In the genomic region with DNA sequence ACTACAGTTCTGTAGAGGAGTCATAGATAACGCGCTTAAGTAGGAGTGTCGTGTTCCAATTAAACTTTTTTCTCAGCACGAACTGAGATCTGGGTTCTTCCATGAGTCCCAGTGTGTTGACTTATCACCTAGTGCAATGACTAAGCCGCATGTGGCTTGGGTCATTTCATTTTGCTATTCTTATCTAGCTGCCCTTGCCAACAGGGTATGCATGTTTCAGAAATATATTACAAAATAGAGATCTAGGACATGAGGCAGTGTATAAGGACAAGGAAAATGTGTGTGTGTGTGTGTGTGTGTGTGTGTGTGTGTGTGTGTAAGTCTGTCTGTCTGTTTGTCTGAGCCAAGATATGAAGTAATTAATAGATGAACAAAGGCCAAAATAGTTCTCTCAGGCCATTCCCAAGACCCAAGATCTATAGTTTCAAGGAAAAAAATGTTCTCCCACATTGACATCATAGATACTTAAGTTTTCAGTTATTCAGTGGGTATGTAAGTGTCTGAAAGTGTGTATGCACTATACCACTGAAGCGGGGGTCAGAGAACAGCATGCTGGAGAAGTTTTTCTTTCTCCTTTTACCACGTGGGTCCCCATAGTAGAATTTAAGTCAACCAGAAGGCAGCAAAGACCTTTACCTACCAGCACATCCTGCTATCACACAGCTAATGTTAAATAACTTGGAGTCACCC, we compare ENCODE assay signal across 9 mouse cellular contexts.
DNase-seq lines count a peak whose midpoint lies in the region; ATAC-seq and TF ChIP-seq lines count a peak whose summit lies in the region.
"Had no signal": no experiment of that assay in that cellular context is flagged by ENCODE, and none has a peak within 500 bp of the region (broad histone marks: within the 10 kb centered on the region; RNA-seq: fewer than 3 reads in every experiment).

No protein-coding gene starts in this region.

- H3K4me3 ChIP-seq in intestine, embryonic 16.5 days (ENCODE audit: low read length) = no peak overlapping the region
- no peak overlapping the region for H3K4me3 ChIP-seq in intestine, embryonic 15.5 days (replicated peaks)
- H3K4me3 ChIP-seq in forebrain, embryonic 10.5 days = no peak overlapping the region
- no peak overlapping the region for H3K4me3 ChIP-seq in hindbrain, postnatal 0 days (ENCODE audit: low read length)
- H3K4me3 ChIP-seq: embryonic facial prominence, embryonic 13.5 days had no signal

- H3K27ac ChIP-seq in intestine, embryonic 16.5 days (ENCODE audit: low read length) = 0 out of 2 replicates have a peak overlapping the region, but pooled peaks have one; percentile 32
- no peak overlapping the region for H3K27ac ChIP-seq in intestine, embryonic 15.5 days
- peak overlapping the region; percentile 67 for H3K27ac ChIP-seq in forebrain, embryonic 10.5 days
- 0 out of 2 replicates have a peak overlapping the region, but pooled peaks have one; percentile 20 for H3K27ac ChIP-seq in hindbrain, postnatal 0 days
- H3K27ac ChIP-seq: embryonic facial prominence, embryonic 13.5 days had no signal

- WGBS in intestine, embryonic 16.5 days = 80% methylated on average over 7 of the region's 7 CpGs
- WGBS in intestine, embryonic 15.5 days = 74% methylated on average over 7 of the region's 7 CpGs
- WGBS in forebrain, embryonic 10.5 days = 83% methylated on average over 7 of the region's 7 CpGs
- 78% methylated on average over 7 of the region's 7 CpGs for WGBS in hindbrain, postnatal 0 days

- H3K9me3 ChIP-seq in intestine, embryonic 16.5 days (ENCODE audit: control insufficient read depth, low read length) = no peaks in the 10 kb centered on the region
- H3K9me3 ChIP-seq in intestine, embryonic 15.5 days = no peaks in the 10 kb centered on the region
- no peaks in the 10 kb centered on the region for H3K9me3 ChIP-seq in forebrain, embryonic 10.5 days
- no peaks in the 10 kb centered on the region for H3K9me3 ChIP-seq in hindbrain, postnatal 0 days (ENCODE audit: low read length)
- H3K9me3 ChIP-seq: embryonic facial prominence, embryonic 13.5 days had no signal

- no peaks in the 10 kb centered on the region for H3K27me3 ChIP-seq in intestine, embryonic 16.5 days (replicated peaks; ENCODE audit: control insufficient read depth, insufficient read depth, low read length)
- no peaks in the 10 kb centered on the region for H3K27me3 ChIP-seq in intestine, embryonic 15.5 days (replicated peaks)
- H3K27me3 ChIP-seq in forebrain, embryonic 10.5 days (ENCODE audit: poor library complexity, severe bottlenecking) = no peaks in the 10 kb centered on the region
- H3K27me3 ChIP-seq in hindbrain, postnatal 0 days (ENCODE audit: insufficient read depth, low read length) = no peaks in the 10 kb centered on the region
- H3K27me3 ChIP-seq: embryonic facial prominence, embryonic 13.5 days had no signal

- H3K4me1 ChIP-seq in intestine, embryonic 16.5 days (ENCODE audit: control insufficient read depth, insufficient read depth, low read length) = peaks cover 5% of the 10 kb centered on the region; the same call in 1 of the 2 replicates
- H3K4me1 ChIP-seq in intestine, embryonic 15.5 days (replicated peaks) = 0 out of 2 replicates have a peak, but pooled peaks cover 3% of the 10 kb centered on the region
- H3K4me1 ChIP-seq in forebrain, embryonic 10.5 days = peaks cover 12% of the 10 kb centered on the region
- no peaks in the 10 kb centered on the region; the same call in 1 of the 2 replicates for H3K4me1 ChIP-seq in hindbrain, postnatal 0 days (ENCODE audit: insufficient read depth, low read length)
- H3K4me1 ChIP-seq: embryonic facial prominence, embryonic 13.5 days had no signal

- peak; percentile 72 for DNase-seq in adipocyte (ENCODE audit: low spot score)
- no peak for DNase-seq in forebrain, embryonic 10.5 days (ENCODE audit: extremely low spot score, low spot score)
- no peak for DNase-seq in hindbrain, postnatal 0 days (ENCODE audit: low spot score)
- no peak for DNase-seq in embryo, embryonic 9.5 days (ENCODE audit: extremely low spot score)
- no peak for DNase-seq in cerebellum, adult 18-20 months
- DNase-seq: right cerebral cortex, postnatal 4 days had no signal

- no peak overlapping the region for H3K4me2 ChIP-seq in intestine, embryonic 16.5 days (ENCODE audit: low read depth, low read length)
- no peak overlapping the region for H3K4me2 ChIP-seq in intestine, embryonic 15.5 days (replicated peaks)
- no peak overlapping the region for H3K4me2 ChIP-seq in hindbrain, postnatal 0 days (ENCODE audit: low read depth, low read length)
- H3K4me2 ChIP-seq: embryonic facial prominence, embryonic 13.5 days had no signal

- H3K36me3 ChIP-seq in intestine, embryonic 16.5 days (ENCODE audit: control insufficient read depth, insufficient read depth, low read length) = no peaks in the 10 kb centered on the region
- no peaks in the 10 kb centered on the region for H3K36me3 ChIP-seq in intestine, embryonic 15.5 days
- H3K36me3 ChIP-seq in forebrain, embryonic 10.5 days (replicated peaks) = no peaks in the 10 kb centered on the region
- no peaks in the 10 kb centered on the region for H3K36me3 ChIP-seq in hindbrain, postnatal 0 days (ENCODE audit: insufficient read depth, low read length)
- H3K36me3 ChIP-seq: embryonic facial prominence, embryonic 13.5 days had no signal

- TF ChIP-seq CTCF in hindbrain, postnatal 0 days (IDR thresholded peaks at IDR 0.05; ENCODE audit: low read depth) = no peak

- H3K9ac ChIP-seq in intestine, embryonic 16.5 days (ENCODE audit: low read depth, low read length) = no peak overlapping the region
- H3K9ac ChIP-seq in intestine, embryonic 15.5 days = no peak overlapping the region
- no peak overlapping the region for H3K9ac ChIP-seq in hindbrain, postnatal 0 days (replicated peaks; ENCODE audit: low read length)
- H3K9ac ChIP-seq: embryonic facial prominence, embryonic 13.5 days had no signal

- peak; percentile 42; the same call in 1 of the 2 replicates for ATAC-seq in intestine, embryonic 16.5 days
- no peak for ATAC-seq in intestine, embryonic 15.5 days
- peak; percentile 27; the same call in 1 of the 2 replicates for ATAC-seq in hindbrain, postnatal 0 days
